Mouse (Mus musculus) heart, adult 2 months (tissue): ENCODE measurements at regions not wholly inside any gene's neighbourhood (a gene's known extent, or its start where the extent isn't known, plus 50 kb on each side); places are given as distances from the start of the nearest gene placed in this dataset.

Experiments used
- DNase-seq, 2 experiments: peaks; one replicate each; pipeline ENCODE4 v3.0.0; 2021
- H3K27ac ChIP-seq: fragments of 200-600 bp; 2 replicates; pipeline ENCODE4 v1.8.1; 2022
- H3K27me3 ChIP-seq: fragments of 200-500 bp; 2 replicates; pipeline ENCODE4 v1.6.1; 2012; ENCODE audit warnings: mild to moderate bottlenecking, low read length, inconsistent platforms, mixed read lengths; ENCODE audit not compliant: control insufficient read depth, insufficient read depth
- H3K36me3 ChIP-seq: fragments of 200-500 bp; 2 replicates; pipeline ENCODE4 v1.6.1; 2012; ENCODE audit warnings: low read length, inconsistent platforms; ENCODE audit not compliant: control insufficient read depth, insufficient read depth
- H3K4me1 ChIP-seq: fragments of 200-500 bp; 2 replicates; pipeline ENCODE4 v1.6.1; 2011; ENCODE audit warnings: low read length; ENCODE audit not compliant: control insufficient read depth, insufficient read depth
- H3K4me3 ChIP-seq: fragments of 200-600 bp; 2 replicates; pipeline ENCODE4 v1.8.1; 2022
- H3K79me2 ChIP-seq: fragments of 200-500 bp; replicated peaks from 2 replicates; pipeline ENCODE4 v1.6.1; 2012; ENCODE audit warnings: mild to moderate bottlenecking, inconsistent platforms, low read length, moderate library complexity, mixed read lengths; ENCODE audit not compliant: control insufficient read depth, insufficient read depth
- H3K9ac ChIP-seq: fragments of 200-500 bp; 2 replicates; pipeline ENCODE4 v1.6.1; 2012; ENCODE audit warnings: low read depth, mild to moderate bottlenecking, control low read depth, inconsistent platforms, low read length, mixed read lengths
- CTCF ChIP-seq: fragments of 200-600 bp; IDR thresholded peaks from 2 replicates; pipeline ENCODE4 v1.8.1; 2022; ENCODE audit warnings: antibody characterized with exemption, mild to moderate bottlenecking, moderate library complexity
- EP300 ChIP-seq: fragments of 200-500 bp; IDR thresholded peaks from 2 replicates; pipeline ENCODE4 v1.6.1; 2011; ENCODE audit warnings: low read depth, low read length, control low read depth; ENCODE audit not compliant: insufficient read depth
- POLR2A ChIP-seq: fragments of 200-500 bp; IDR thresholded peaks from 2 replicates; pipeline ENCODE4 v1.6.1; 2011; ENCODE audit warnings: mild to moderate bottlenecking, low read depth, low read length, control low read depth; ENCODE audit not compliant: insufficient read depth
- WGBS: fragments of 180-500 bp; shearing (Covaris S2); methylation state at CpG from one replicate; pipeline ENCODE4 v1.1.7; 2018; 5-methylcytosine and 5-hydroxymethylcytosine counted together
- intact Hi-C: fragments of 180-260 bp; cut with DNase I; formaldehyde crosslinking; loops from one replicate; pipeline ENCODE4 v1.15.1; 2025

DNA sequence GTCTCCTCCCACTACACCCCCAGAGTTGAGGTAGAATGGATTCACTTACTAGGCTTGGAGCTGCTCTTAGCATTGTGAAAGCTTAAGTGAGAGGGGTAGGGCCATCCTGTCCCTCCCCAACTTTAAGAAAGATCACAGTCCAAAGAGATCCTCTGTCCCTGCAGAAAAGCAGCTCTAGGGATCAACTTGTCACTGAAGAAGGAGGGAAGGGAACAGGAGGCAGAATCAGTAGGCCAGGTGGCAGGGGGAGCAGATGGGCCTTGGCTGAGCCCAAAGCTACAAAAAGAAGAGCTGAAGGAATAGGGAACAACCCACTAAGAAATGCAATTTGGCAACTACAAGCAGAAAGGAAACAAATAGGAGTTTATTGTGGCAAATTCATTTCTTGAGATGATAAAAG is 634.4 kb downstream of the Inhba start:
- Histone ChIP-seq H3K4me1 (no peaks in the 10 kb centered on the region), H3K9ac (no peak overlapping the region), H3K4me3 (no peak overlapping the region), H3K27me3 (no peaks in the 10 kb centered on the region), H3K36me3 (no peaks in the 10 kb centered on the region), H3K27ac (no peak overlapping the region), H3K79me2 (no peaks in the 10 kb centered on the region)
- intact Hi-C loops = no loop called here
- TF ChIP-seq POLR2A (no peak), CTCF (no peak), EP300 (no peak)
- no peak for DNase-seq

- H3K27me3 ChIP-seq = no peaks in the 10 kb centered on the region
- no peak overlapping the region for H3K4me3 ChIP-seq
- intact Hi-C loops = no loop called here
- no peaks in the 10 kb centered on the region for H3K79me2 ChIP-seq
- H3K27ac ChIP-seq = no peak overlapping the region
- H3K36me3 ChIP-seq = no peaks in the 10 kb centered on the region
- H3K4me1 ChIP-seq = no peaks in the 10 kb centered on the region
- TF ChIP-seq CTCF (no peak), POLR2A (no peak), EP300 (no peak)
- no peak overlapping the region for H3K9ac ChIP-seq
- DNase-seq = no peak
Measured at GRCm38 (mm10) chr13:16646649-16647048, 635.0 kb downstream of the Inhba start.

GRCm38 (mm10) chr13:16656110-16656509 is 644.5 kb downstream of the Inhba start:
- Histone ChIP-seq H3K27me3 (no peaks in the 10 kb centered on the region), H3K27ac (no peak overlapping the region), H3K79me2 (no peaks in the 10 kb centered on the region), H3K9ac (no peak overlapping the region), H3K4me3 (no peak overlapping the region), H3K4me1 (no peaks in the 10 kb centered on the region), H3K36me3 (no peaks in the 10 kb centered on the region)
- no peak for TF ChIP-seq POLR2A
- TF ChIP-seq CTCF = no peak
- TF ChIP-seq EP300 = no peak
- no peak for DNase-seq
- intact Hi-C loops = no loop called here
- WGBS = 52% methylated on average over 4 of the region's 4 CpGs

DNA sequence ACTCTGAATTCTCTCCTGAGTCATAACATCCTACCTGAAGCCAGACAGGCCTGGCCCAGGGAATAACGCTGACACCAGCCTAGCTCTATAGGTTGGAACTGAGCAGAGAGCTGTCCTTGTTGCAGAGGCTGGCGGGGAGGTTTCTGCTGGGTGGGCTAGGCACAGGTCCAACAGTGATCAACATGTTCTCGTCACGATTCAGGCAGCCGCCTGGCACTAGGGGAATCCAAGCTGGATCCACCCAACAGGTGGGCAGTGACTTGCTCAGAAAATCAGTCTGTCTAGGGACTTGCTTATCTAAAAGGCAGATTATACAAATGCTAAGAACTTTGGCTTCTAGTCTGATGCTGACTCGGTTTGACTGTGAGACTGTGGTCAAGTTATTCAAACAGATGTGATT is 648.2 kb downstream of the Inhba start:
- no peaks in the 10 kb centered on the region for H3K27me3 ChIP-seq
- intact Hi-C loops = no loop called here
- no peak overlapping the region for H3K27ac ChIP-seq
- no peaks in the 10 kb centered on the region for H3K79me2 ChIP-seq
- no peaks in the 10 kb centered on the region for H3K4me1 ChIP-seq
- H3K36me3 ChIP-seq = no peaks in the 10 kb centered on the region
- no peak overlapping the region for H3K4me3 ChIP-seq
- 55% methylated on average over 6 of the region's 6 CpGs for WGBS
- no peak for DNase-seq
- H3K9ac ChIP-seq = no peak overlapping the region
- no peak for TF ChIP-seq EP300
- TF ChIP-seq CTCF = no peak
- TF ChIP-seq POLR2A = no peak

GRCm38 (mm10) chr13:16668652-16669051 is 657.0 kb downstream of the Inhba start:
- Histone ChIP-seq H3K27me3 (no peaks in the 10 kb centered on the region), H3K27ac (no peak overlapping the region), H3K79me2 (no peaks in the 10 kb centered on the region), H3K4me1 (no peaks in the 10 kb centered on the region), H3K36me3 (no peaks in the 10 kb centered on the region), H3K4me3 (no peak overlapping the region), H3K9ac (no peak overlapping the region)
- intact Hi-C loops = no loop called here
- no peak for TF ChIP-seq POLR2A
- no peak for TF ChIP-seq EP300
- TF ChIP-seq CTCF = no peak
- 85% methylated on average over 1 of the region's 1 CpGs for WGBS
- DNase-seq = no peak

- no peak for DNase-seq
- no peak overlapping the region for H3K4me3 ChIP-seq
- H3K4me1 ChIP-seq = no peaks in the 10 kb centered on the region
- no peaks in the 10 kb centered on the region for H3K27me3 ChIP-seq
- H3K36me3 ChIP-seq = no peaks in the 10 kb centered on the region
- no peak overlapping the region for H3K27ac ChIP-seq
- no peaks in the 10 kb centered on the region for H3K79me2 ChIP-seq
- WGBS = 92% methylated on average over 1 of the region's 1 CpGs
- TF ChIP-seq CTCF = no peak
- no peak overlapping the region for H3K9ac ChIP-seq
- intact Hi-C loops = no loop called here
Measured at GRCm38 (mm10) chr13:16669281-16669680, 657.6 kb downstream of the Inhba start.
